Mouse (Mus musculus): ENCODE measurements around the gene Kcnk1. TPM values are rescaled to one million over a fixed set of nuclear protein-coding genes. Genes with fewer than 3 reads are reported as not detected.

Gene Kcnk1
- 96.4 and 124 TPM in 2 replicates for polyA plus RNA-seq (2012; rRNA removed)

GRCm38 (mm10) chr8:125995101-125995986, at the start of gene Kcnk1:
Gene Kcnk1, plus strand, starts transcription at chr8:125995170.

Other genes starting within 250 kb of the Kcnk1 start
- gene Pcnx2, start 96.9 kb upstream of the Kcnk1 start, polyA plus RNA-seq (2012; rRNA removed) = 10.4 and 11.7 TPM in 2 replicates
- 4.4 and 5.5 TPM in 2 replicates for gene Map3k21, start 84.7 kb upstream of the Kcnk1 start, polyA plus RNA-seq (2012; rRNA removed)

Measured in ovary, adult 2 months (tissue).